Mouse (Mus musculus) bone marrow, adult 2 months (tissue): ENCODE results near the gene Olfr1465.

Source experiments
- CTCF ChIP-seq: fragments of 200-500 bp; IDR thresholded peaks from 2 replicates; pipeline ENCODE4 v1.5.1; 2011; ENCODE audit warnings: low read length, control low read depth; ENCODE audit not compliant: control insufficient read depth, insufficient read depth
- POLR2A ChIP-seq: fragments of 200-500 bp; IDR thresholded peaks from 2 replicates; pipeline ENCODE4 v1.6.1; 2011; ENCODE audit warnings: low read depth, mild to moderate bottlenecking, control low read depth, low read length, borderline replicate concordance; ENCODE audit not compliant: control insufficient read depth

DNA sequence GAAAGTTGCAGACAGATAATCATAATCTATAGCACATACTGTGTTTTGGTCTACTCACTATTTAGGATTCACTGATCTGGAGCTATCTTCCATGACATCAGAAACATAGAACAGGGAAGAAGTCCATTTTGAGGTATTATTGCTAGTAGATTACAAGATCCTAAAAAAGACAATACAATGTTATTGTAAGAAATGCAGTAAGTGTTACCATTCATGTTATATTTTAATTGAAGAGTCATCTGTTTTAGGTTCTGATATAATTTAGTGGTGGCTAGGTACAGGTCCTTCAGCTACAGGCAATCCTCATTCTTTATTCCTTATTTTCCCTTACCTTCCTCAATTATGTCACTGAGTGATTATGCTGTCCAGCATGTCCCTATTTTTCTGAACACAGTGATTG is at the start of gene Olfr1465:
- no peak for TF ChIP-seq CTCF
- TF ChIP-seq POLR2A = no peak
